Mouse (Mus musculus): ENCODE measurements around the gene Prh1. TPM values are rescaled to one million over a fixed set of nuclear protein-coding genes. Genes with fewer than 3 reads are reported as not detected.

The Prh1 gene
- polyA plus RNA-seq (2015; fragmentation: Nextera tagmentation; extraction: Ambion mirVana), result not detected in 2 replicates

DNA sequence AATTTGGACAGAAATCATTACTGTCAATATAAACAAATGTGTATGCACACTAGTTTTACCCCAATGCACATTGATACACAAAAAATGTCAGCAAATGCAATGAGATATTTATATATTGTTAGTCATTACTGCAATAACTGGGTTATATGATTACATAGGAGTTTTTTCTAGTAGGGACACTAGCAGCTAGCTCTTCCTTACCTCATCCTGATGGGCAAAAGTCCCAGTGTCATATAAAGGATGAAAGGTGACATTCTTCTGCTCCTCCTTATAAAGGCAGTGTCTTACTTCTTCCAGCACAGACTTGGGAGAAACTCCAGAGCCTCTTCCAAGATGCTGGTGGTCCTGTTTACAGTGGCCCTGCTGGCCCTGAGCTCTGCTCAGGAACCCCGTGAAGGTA is at the start of gene Prh1:
TSS of gene Prh1 (plus strand) at position 301 of the 400 bp plus-strand sequence.

DNA sequence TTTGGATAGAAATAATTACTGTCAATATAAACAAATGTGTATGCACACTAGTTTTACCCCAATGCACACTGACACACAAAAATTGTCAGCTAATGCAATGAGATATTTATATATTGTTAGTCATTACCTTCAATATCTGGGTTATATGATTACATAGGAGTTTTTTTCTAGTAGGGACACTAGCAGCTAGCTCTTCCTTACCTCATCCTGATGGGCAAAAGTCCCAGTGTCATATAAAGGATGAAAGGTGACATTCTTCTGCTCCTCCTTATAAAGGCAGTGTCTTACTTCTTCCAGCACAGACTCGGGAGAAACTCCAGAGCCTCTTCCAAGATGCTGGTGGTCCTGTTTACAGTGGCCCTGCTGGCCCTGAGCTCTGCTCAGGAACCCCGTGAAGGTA is 26.0 kb downstream of the Prh1 start, which contains the start of gene Prp2:
TSS of gene Prp2 (plus strand) at position 301 of the 400 bp plus-strand sequence.

Other genes starting within 250 kb of the Prh1 start
- gene Gm8882, start 205.7 kb upstream of the Prh1 start, polyA plus RNA-seq (2015; fragmentation: Nextera tagmentation; extraction: Ambion mirVana), result not detected in 2 replicates
- not detected in 2 replicates for gene Prp2, start 26.1 kb downstream of the Prh1 start, polyA plus RNA-seq (2015; fragmentation: Nextera tagmentation; extraction: Ambion mirVana)
- gene A630073D07Rik, start 81.7 kb downstream of the Prh1 start, polyA plus RNA-seq (2015; fragmentation: Nextera tagmentation; extraction: Ambion mirVana), result not detected in 2 replicates
- not detected in 2 replicates for gene Tas2r120, start 87.1 kb downstream of the Prh1 start, polyA plus RNA-seq (2015; fragmentation: Nextera tagmentation; extraction: Ambion mirVana)
- not detected in 2 replicates for gene Tas2r121, start 131.2 kb downstream of the Prh1 start, polyA plus RNA-seq (2015; fragmentation: Nextera tagmentation; extraction: Ambion mirVana)
- gene Tas2r122, start 142.1 kb downstream of the Prh1 start, polyA plus RNA-seq (2015; fragmentation: Nextera tagmentation; extraction: Ambion mirVana), result not detected in 2 replicates
- gene Tas2r115, start 168.2 kb downstream of the Prh1 start, polyA plus RNA-seq (2015; fragmentation: Nextera tagmentation; extraction: Ambion mirVana), result not detected in 2 replicates
- not detected in 2 replicates for gene Tas2r124, start 184.9 kb downstream of the Prh1 start, polyA plus RNA-seq (2015; fragmentation: Nextera tagmentation; extraction: Ambion mirVana)
- not detected in 2 replicates for gene Tas2r102, start 192.3 kb downstream of the Prh1 start, polyA plus RNA-seq (2015; fragmentation: Nextera tagmentation; extraction: Ambion mirVana)
- gene Tas2r136, start 208.4 kb downstream of the Prh1 start, polyA plus RNA-seq (2015; fragmentation: Nextera tagmentation; extraction: Ambion mirVana), result not detected in 2 replicates
- gene Tas2r117, start 233.0 kb downstream of the Prh1 start, polyA plus RNA-seq (2015; fragmentation: Nextera tagmentation; extraction: Ambion mirVana), result not detected in 2 replicates

Measured in urinary bladder, postnatal 0 days (tissue).